Mouse (Mus musculus): ENCODE results near the gene Atp5j. TPM values are rescaled to one million over a fixed set of nuclear protein-coding genes. Genes with fewer than 3 reads are reported as not detected.

The Atp5j gene
- total and polyA plus RNA-seq, 3 experiments = 191 to 240 TPM; not detected in 1

GRCm38 (mm10) chr16:84806175-84806574 is 29.2 kb downstream of the Atp5j start:
- no peaks in the 10 kb centered on the region for H3K9me3 ChIP-seq (replicated peaks; ENCODE audit: insufficient read depth, low read length)

GRCm38 (mm10) chr16:84804866-84805265 is 30.6 kb downstream of the Atp5j start:
- Histone ChIP-seq H3K9me3 (replicated peaks; ENCODE audit: insufficient read depth, low read length) (no peaks in the 10 kb centered on the region), H3K27ac (ENCODE audit: control insufficient read depth, low read depth, low read length) (peak overlapping the region; percentile 50; the same call in 1 of the 2 replicates), H3K9ac (ENCODE audit: control insufficient read depth, low read depth, low read length, poor library complexity, severe bottlenecking) (no peak overlapping the region), H3K27me3 (ENCODE audit: control insufficient read depth in 1 of 2, insufficient read depth in 2 of 2, low read length in 2 of 2) (no peaks in the 10 kb centered on the region), H3K79me2 (ENCODE audit: control insufficient read depth, insufficient read depth, low read length, poor library complexity) (no peaks in the 10 kb centered on the region), H3K36me3 (ENCODE audit: control insufficient read depth in 1 of 2, insufficient read depth in 2 of 2, low read length in 2 of 2) (peaks cover 0 to 10% of the 10 kb centered on the region in 2 experiments; a peak in 2 of 4 replicates), H3K4me1 (ENCODE audit: control insufficient read depth in 1 of 2, insufficient read depth in 2 of 2, low read length in 2 of 2) (peaks cover 0 to 9% of the 10 kb centered on the region in 2 experiments; a peak in 2 of 4 replicates), H3K4me3 (ENCODE audit: control insufficient read depth in 1 of 2, insufficient read depth in 1 of 2, low read depth in 2 of 2, low read length in 2 of 2) (no peak overlapping the region)
- peak; percentile 27 for DNase-seq (ENCODE audit: low read depth, low spot score)
- TF ChIP-seq SMC3 (IDR thresholded peaks at IDR 0.05; ENCODE audit: low read depth, low read length) (no peak), EP300 (IDR thresholded peaks at IDR 0.05; ENCODE audit: low read depth in 1 of 2, low read length in 2 of 2) (peak; percentile 36 to 46; a peak in 2 of 4 replicates)

More at GRCm38 (mm10) chr16:84806175-84806574, 29.2 kb downstream of the Atp5j start:
- TF ChIP-seq UBTF (IDR thresholded peaks at IDR 0.05; ENCODE audit: borderline replicate concordance, insufficient read depth, low read depth, low read length) (no peak), CHD1 (IDR thresholded peaks at IDR 0.05; ENCODE audit: low read depth, low read length) (no peak)
- Histone ChIP-seq H3K9ac (ENCODE audit: control insufficient read depth, low read depth, low read length, poor library complexity, severe bottlenecking) (no peak overlapping the region), H3K79me2 (ENCODE audit: control insufficient read depth, insufficient read depth, low read length, poor library complexity) (no peaks in the 10 kb centered on the region), H3K4me1 (ENCODE audit: control insufficient read depth in 1 of 2, insufficient read depth in 2 of 2, low read length in 2 of 2) (peaks cover 0 to 9% of the 10 kb centered on the region in 2 experiments; a peak in 2 of 4 replicates), H3K27ac (ENCODE audit: control insufficient read depth, low read depth, low read length) (no peak overlapping the region), H3K4me3 (ENCODE audit: control insufficient read depth in 1 of 2, insufficient read depth in 1 of 2, low read depth in 2 of 2, low read length in 2 of 2) (no peak overlapping the region), H3K36me3 (ENCODE audit: control insufficient read depth in 1 of 2, insufficient read depth in 2 of 2, low read length in 2 of 2) (peaks cover 0 to 10% of the 10 kb centered on the region in 2 experiments; a peak in 2 of 4 replicates), H3K27me3 (ENCODE audit: control insufficient read depth in 1 of 2, insufficient read depth in 2 of 2, low read length in 2 of 2) (no peaks in the 10 kb centered on the region)
- no peak for DNase-seq (ENCODE audit: low read depth, low spot score)

GRCm38 (mm10) chr16:84802217-84802616 is 33.2 kb downstream of the Atp5j start:
- Histone ChIP-seq H3K79me2 (ENCODE audit: control insufficient read depth, insufficient read depth, low read length, poor library complexity) (no peaks in the 10 kb centered on the region), H3K9me3 (replicated peaks; ENCODE audit: insufficient read depth, low read length) (no peaks in the 10 kb centered on the region), H3K27ac (ENCODE audit: control insufficient read depth, low read depth, low read length) (no peak overlapping the region; the same call in 1 of the 2 replicates), H3K4me3 (ENCODE audit: control insufficient read depth in 1 of 2, insufficient read depth in 1 of 2, low read depth in 2 of 2, low read length in 2 of 2) (no peak overlapping the region), H3K27me3 (ENCODE audit: control insufficient read depth in 1 of 2, insufficient read depth in 2 of 2, low read length in 2 of 2) (no peaks in the 10 kb centered on the region), H3K4me1 (ENCODE audit: control insufficient read depth in 1 of 2, insufficient read depth in 2 of 2, low read length in 2 of 2) (peaks cover 0 to 9% of the 10 kb centered on the region in 2 experiments; a peak in 2 of 4 replicates), H3K36me3 (ENCODE audit: control insufficient read depth in 1 of 2, insufficient read depth in 2 of 2, low read length in 2 of 2) (peaks cover 0 to 10% of the 10 kb centered on the region in 2 experiments; a peak in 2 of 4 replicates), H3K9ac (ENCODE audit: control insufficient read depth, low read depth, low read length, poor library complexity, severe bottlenecking) (no peak overlapping the region)
- DNase-seq (ENCODE audit: low read depth, low spot score) = peak; percentile 87
- TF ChIP-seq USF1 (IDR thresholded peaks at IDR 0.05; ENCODE audit: low read depth, low read length) = no peak
- peak; percentile 20 to 39; a peak in 2 of 4 replicates for TF ChIP-seq EP300 (IDR thresholded peaks at IDR 0.05; ENCODE audit: low read depth in 1 of 2, low read length in 2 of 2)

- TF ChIP-seq USF2 (IDR thresholded peaks at IDR 0.05; ENCODE audit: borderline replicate concordance in 1 of 2, insufficient read depth in 1 of 2, low read depth in 1 of 2, low read length in 2 of 2) = no peak
- no peak for TF ChIP-seq RAD21 (IDR thresholded peaks at IDR 0.05; ENCODE audit: low read depth, low read length)
- no peak for TF ChIP-seq USF1 (IDR thresholded peaks at IDR 0.05; ENCODE audit: low read depth, low read length)
- TF ChIP-seq ZNF384 (IDR thresholded peaks at IDR 0.05; ENCODE audit: low read depth, low read length) = no peak
- TF ChIP-seq GABPA (IDR thresholded peaks at IDR 0.05; ENCODE audit: low read depth, low read length) = no peak
- TF ChIP-seq NRF1 (IDR thresholded peaks at IDR 0.05; ENCODE audit: insufficient read depth, low read depth, low read length, poor library complexity, severe bottlenecking) = no peak
- no peak for TF ChIP-seq CHD2 (IDR thresholded peaks at IDR 0.05; ENCODE audit: low read length)
- no peak for TF ChIP-seq NELFE (IDR thresholded peaks at IDR 0.05; ENCODE audit: low read depth, low read length)
- TF ChIP-seq MAX (IDR thresholded peaks at IDR 0.05; ENCODE audit: low read length) = no peak
- TF ChIP-seq MYC (IDR thresholded peaks at IDR 0.05; ENCODE audit: low read depth, low read length) = no peak
- no peak for TF ChIP-seq UBTF (IDR thresholded peaks at IDR 0.05; ENCODE audit: borderline replicate concordance, insufficient read depth, low read depth, low read length)
- TF ChIP-seq HCFC1 (IDR thresholded peaks at IDR 0.05; ENCODE audit: low read depth, low read length) = no peak
- TF ChIP-seq KAT2A (conservative IDR thresholded peaks at IDR 0.05; ENCODE audit: low read depth, low read length) = no peak
- no peak for TF ChIP-seq RCOR1 (IDR thresholded peaks at IDR 0.05; ENCODE audit: low read depth, low read length)
- no peaks in the 10 kb centered on the region for H3K9me3 ChIP-seq (replicated peaks; ENCODE audit: insufficient read depth, low read length)
- peaks cover 0 to 7% of the 10 kb centered on the region in 2 experiments; a peak in 2 of 4 replicates for H3K36me3 ChIP-seq (ENCODE audit: control insufficient read depth in 1 of 2, insufficient read depth in 2 of 2, low read length in 2 of 2)
- no peak overlapping the region for H3K9ac ChIP-seq (ENCODE audit: control insufficient read depth, low read depth, low read length, poor library complexity, severe bottlenecking)
- DNase-seq (ENCODE audit: low read depth, low spot score) = no peak
- H3K4me3 ChIP-seq (ENCODE audit: control insufficient read depth in 1 of 2, insufficient read depth in 1 of 2, low read depth in 2 of 2, low read length in 2 of 2) = no peak overlapping the region
- peaks cover 0 to 9% of the 10 kb centered on the region in 2 experiments; a peak in 2 of 4 replicates for H3K4me1 ChIP-seq (ENCODE audit: control insufficient read depth in 1 of 2, insufficient read depth in 2 of 2, low read length in 2 of 2)
- H3K27me3 ChIP-seq (ENCODE audit: control insufficient read depth in 1 of 2, insufficient read depth in 2 of 2, low read length in 2 of 2) = no peaks in the 10 kb centered on the region
- H3K79me2 ChIP-seq (ENCODE audit: control insufficient read depth, insufficient read depth, low read length, poor library complexity) = no peaks in the 10 kb centered on the region
- no peak overlapping the region for H3K27ac ChIP-seq (ENCODE audit: control insufficient read depth, low read depth, low read length)
Observed at GRCm38 (mm10) chr16:84800038-84800437, 35.4 kb downstream of the Atp5j start.

Data from MEL (cell line).